Mouse (Mus musculus) liver, embryonic 15.5 days (tissue): ENCODE measurements around the gene Arsa. TPM values are rescaled to one million over a fixed set of nuclear protein-coding genes. Genes with fewer than 3 reads are reported as not detected.
"Not testable (repeated sequence)": the region's sequence is repeated elsewhere in the genome, so short reads cannot be mapped to it uniquely, and the experiment has no call there.

ENCODE experiments used
- ATAC-seq: fragments of 200-750 bp; cut with Nextera tagmentation; 2 replicates; pipeline ENCODE4 v1.8.0; 2017; ENCODE audit warnings: moderate number of reproducible peaks, mild to moderate bottlenecking, moderate library complexity; ENCODE audit not compliant: insufficient read depth
- H3K27ac ChIP-seq: fragments of 300-500 bp; sonication (generic); replicated peaks from 2 replicates; pipeline ENCODE4 v1.5.1; 2015; ENCODE audit warnings: mild to moderate bottlenecking, inconsistent platforms
- H3K27me3 ChIP-seq: fragments of 300-500 bp; sonication (generic); 2 replicates; pipeline ENCODE4 v1.6.1; 2015; ENCODE audit warnings: mild to moderate bottlenecking, inconsistent platforms
- H3K36me3 ChIP-seq: fragments of 300-500 bp; sonication (generic); replicated peaks from 2 replicates; pipeline ENCODE4 v1.6.1; 2015; ENCODE audit warnings: moderate library complexity, mild to moderate bottlenecking, inconsistent platforms
- H3K4me1 ChIP-seq: fragments of 300-500 bp; sonication (generic); replicated peaks from 2 replicates; pipeline ENCODE4 v1.6.1; 2015; ENCODE audit warnings: inconsistent platforms
- H3K4me2 ChIP-seq: fragments of 300-500 bp; sonication (generic); 2 replicates; pipeline ENCODE4 v1.6.1; 2015; ENCODE audit warnings: moderate library complexity, mild to moderate bottlenecking, inconsistent platforms
- H3K4me3 ChIP-seq: fragments of 300-500 bp; sonication (generic); replicated peaks from 2 replicates; pipeline ENCODE4 v1.5.1; 2015; ENCODE audit warnings: mild to moderate bottlenecking, inconsistent platforms
- H3K9ac ChIP-seq: fragments of 300-500 bp; sonication (generic); 2 replicates; pipeline ENCODE4 v1.6.1; 2015; ENCODE audit warnings: moderate library complexity, mild to moderate bottlenecking, inconsistent platforms
- H3K9me3 ChIP-seq: fragments of 300-500 bp; sonication (generic); replicated peaks from 2 replicates; pipeline ENCODE4 v1.6.1; 2016; ENCODE audit warnings: inconsistent platforms
- WGBS: fragments of 180-500 bp; shearing (Covaris S2); methylation state at CpG from one replicate; pipeline ENCODE4 v1.1.7; 2015; ENCODE audit warnings: mixed read lengths; ENCODE audit not compliant: insufficient replicate concordance; 5-methylcytosine and 5-hydroxymethylcytosine counted together
- polyA plus RNA-seq: library from polyadenylated mRNA; unstranded; fragments of >200 nt; fragmentation: Nextera tagmentation; extraction: Ambion mirVana; gene quantifications from 2 replicates; pipeline ENCODE4 v1.2.1, GENCODE M21; 2015

The Arsa gene
- polyA plus RNA-seq, 1 experiment from 2014 or later: 5.0 TPM

GRCm38 (mm10) chr15:89453865-89454478 lies 23.3 kb downstream of the Arsa start, which contains the start of gene Mapk8ip2:
Mapk8ip2 (plus strand) TSS chr15:89453913.
- peaks cover 86% of the 10 kb centered on the region for H3K27me3 ChIP-seq
- no peak within 1 kb of the TSS for H3K9ac ChIP-seq
- H3K27ac ChIP-seq: no peak within 1 kb of the TSS
- 3% methylated on average over 53 of the region's 53 CpGs for WGBS
- no peaks in the 10 kb centered on the region for H3K36me3 ChIP-seq
- peak within 1 kb of the TSS; percentile 32 for H3K4me3 ChIP-seq
- ATAC-seq: no peak
- H3K4me1 ChIP-seq: peaks cover 9% of the 10 kb centered on the region; the same call in 1 of the 2 replicates
- H3K9me3 ChIP-seq: no peaks in the 10 kb centered on the region
- peak within 1 kb of the TSS; percentile 54 for H3K4me2 ChIP-seq

GRCm38 (mm10) chr15:89452906-89453864 lies 24.0 kb downstream of the Arsa start:
- 5% methylated on average over 24 of the region's 24 CpGs for WGBS
- no peak for ATAC-seq
- no peak overlapping the region for H3K4me3 ChIP-seq

GRCm38 (mm10) chr15:89442486-89443070 lies 34.6 kb downstream of the Arsa start:
- Histone ChIP-seq H3K27ac (no peak overlapping the region), H3K36me3 (no peaks in the 10 kb centered on the region), H3K9ac (no peak overlapping the region), H3K4me3 (no peak overlapping the region), H3K27me3 (no peaks in the 10 kb centered on the region), H3K9me3 (no peaks in the 10 kb centered on the region), H3K4me2 (no peak overlapping the region), H3K4me1 (no peaks in the 10 kb centered on the region)
- 31% methylated on average over 8 of the region's 8 CpGs for WGBS
- no peak for ATAC-seq

More at GRCm38 (mm10) chr15:89452906-89453864, 24.0 kb downstream of the Arsa start:
- no peak overlapping the region for H3K27ac ChIP-seq
- no peak overlapping the region for H3K9ac ChIP-seq
- peaks cover 9% of the 10 kb centered on the region; the same call in 1 of the 2 replicates for H3K4me1 ChIP-seq
- H3K9me3 ChIP-seq: no peaks in the 10 kb centered on the region
- peaks cover 78% of the 10 kb centered on the region for H3K27me3 ChIP-seq
- peak overlapping the region; percentile 54 for H3K4me2 ChIP-seq
- H3K36me3 ChIP-seq: no peaks in the 10 kb centered on the region

GRCm38 (mm10) chr15:89435878-89436277 lies 41.3 kb downstream of the Arsa start:
- no peaks in the 10 kb centered on the region for H3K27me3 ChIP-seq
- H3K36me3 ChIP-seq: no peaks in the 10 kb centered on the region
- no peak overlapping the region for H3K9ac ChIP-seq
- 77% methylated on average over 5 of the region's 5 CpGs for WGBS
- H3K27ac ChIP-seq: no peak overlapping the region
- H3K4me3 ChIP-seq: no peak overlapping the region
- H3K4me2 ChIP-seq: no peak overlapping the region
- H3K4me1 ChIP-seq: peaks cover 12% of the 10 kb centered on the region
- ATAC-seq: no peak
- H3K9me3 ChIP-seq: no peaks in the 10 kb centered on the region

- Histone ChIP-seq H3K4me1 (peaks cover 20% of the 10 kb centered on the region), H3K27ac (no peak overlapping the region), H3K4me2 (no peak overlapping the region), H3K9ac (no peak overlapping the region), H3K36me3 (no peaks in the 10 kb centered on the region), H3K9me3 (no peaks in the 10 kb centered on the region), H3K4me3 (no peak overlapping the region), H3K27me3 (no peaks in the 10 kb centered on the region)
- WGBS: 45% methylated on average over 3 of the region's 3 CpGs
- ATAC-seq: no peak
Measured at GRCm38 (mm10) chr15:89434136-89434535, 43.1 kb downstream of the Arsa start.

GRCm38 (mm10) chr15:89432946-89433345 lies 44.3 kb downstream of the Arsa start:
- no peak for ATAC-seq
- Histone ChIP-seq H3K4me3 (no peak overlapping the region), H3K4me2 (no peak overlapping the region), H3K36me3 (peaks cover 4% of the 10 kb centered on the region), H3K4me1 (peaks cover 31% of the 10 kb centered on the region), H3K27me3 (no peaks in the 10 kb centered on the region), H3K9me3 (no peaks in the 10 kb centered on the region), H3K9ac (no peak overlapping the region), H3K27ac (no peak overlapping the region)
- WGBS: 66% methylated on average over 4 of the region's 4 CpGs

- H3K27ac ChIP-seq: no peak overlapping the region
Measured at GRCm38 (mm10) chr15:89431806-89432205, 45.4 kb downstream of the Arsa start.

GRCm38 (mm10) chr15:89431271-89431670 lies 46.0 kb downstream of the Arsa start:
- 67% methylated on average over 3 of the region's 3 CpGs for WGBS
- H3K9ac ChIP-seq: 0 out of 2 replicates have a peak overlapping the region, but pooled peaks have one; percentile 9
- H3K27ac ChIP-seq: no peak overlapping the region

More at GRCm38 (mm10) chr15:89431806-89432205, 45.4 kb downstream of the Arsa start:
- no peaks in the 10 kb centered on the region for H3K9me3 ChIP-seq
- H3K27me3 ChIP-seq: no peaks in the 10 kb centered on the region
- peaks cover 32% of the 10 kb centered on the region for H3K4me1 ChIP-seq
- no peak for ATAC-seq
- 76% methylated on average over 6 of the region's 6 CpGs for WGBS
- no peak overlapping the region for H3K4me2 ChIP-seq
- H3K9ac ChIP-seq: no peak overlapping the region
- H3K36me3 ChIP-seq: peaks cover 15% of the 10 kb centered on the region
- no peak overlapping the region for H3K4me3 ChIP-seq

GRCm38 (mm10) chr15:89430771-89431170 lies 46.5 kb downstream of the Arsa start:
- peaks cover 33% of the 10 kb centered on the region for H3K4me1 ChIP-seq
- peaks cover 25% of the 10 kb centered on the region for H3K36me3 ChIP-seq
- 52% methylated on average over 9 of the region's 9 CpGs for WGBS
- 0 out of 2 replicates have a peak overlapping the region, but pooled peaks have one; percentile 9 for H3K9ac ChIP-seq
- H3K4me2 ChIP-seq: peak overlapping the region; percentile 90
- H3K4me3 ChIP-seq: peak overlapping the region; percentile 85
- not testable (repeated sequence) for H3K27ac ChIP-seq, H3K27me3 ChIP-seq, ATAC-seq, H3K9me3 ChIP-seq

More at GRCm38 (mm10) chr15:89431271-89431670, 46.0 kb downstream of the Arsa start:
- Histone ChIP-seq H3K27me3 (no peaks in the 10 kb centered on the region), H3K4me3 (peak overlapping the region; percentile 85; the same call in 1 of the 2 replicates), H3K4me2 (0 out of 2 replicates have a peak overlapping the region, but pooled peaks have one; percentile 90), H3K9me3 (no peaks in the 10 kb centered on the region), H3K4me1 (peaks cover 32% of the 10 kb centered on the region), H3K36me3 (peaks cover 20% of the 10 kb centered on the region)
- no peak for ATAC-seq

- Histone ChIP-seq H3K27ac (peak overlapping the region; percentile 100), H3K36me3 (peaks cover 27% of the 10 kb centered on the region), H3K9ac (peak overlapping the region; percentile 84), H3K9me3 (no peaks in the 10 kb centered on the region), H3K4me3 (peak overlapping the region; percentile 85), H3K4me2 (peak overlapping the region; percentile 90), H3K4me1 (peaks cover 37% of the 10 kb centered on the region), H3K27me3 (no peaks in the 10 kb centered on the region)
- 33% methylated on average over 6 of the region's 6 CpGs for WGBS
- no peak for ATAC-seq
Measured at GRCm38 (mm10) chr15:89430341-89430740, 46.9 kb downstream of the Arsa start.
